In genomic region chr13:99448278-99448677, GRCm38 (mm10) we compare ENCODE assay signal across 20 mouse cellular contexts.
DNase-seq lines count a peak whose midpoint lies in the region; ATAC-seq lines count a peak whose summit lies in the region.
"Had no signal": no experiment of that assay in that cellular context is flagged by ENCODE, and none has a peak within 500 bp of the region (broad histone marks: within the 10 kb centered on the region; RNA-seq: fewer than 3 reads in every experiment).

No protein-coding gene starts in this region.

- no peak overlapping the region for H3K4me3 ChIP-seq in midbrain, embryonic 11.5 days (ENCODE audit: low read depth, low read length)
- no peak overlapping the region for H3K4me3 ChIP-seq in midbrain, embryonic 16.5 days (ENCODE audit: low read depth, low read length)
- no peak overlapping the region for H3K4me3 ChIP-seq in hindbrain, embryonic 14.5 days (replicated peaks; ENCODE audit: low read length)
- H3K4me3 ChIP-seq: limb, embryonic 15.5 days; neural tube, embryonic 12.5 days had no signal

- no peak overlapping the region for H3K9ac ChIP-seq in midbrain, embryonic 11.5 days (ENCODE audit: low read length)
- H3K9ac ChIP-seq in midbrain, embryonic 16.5 days (ENCODE audit: low read depth, low read length): no peak overlapping the region
- H3K9ac ChIP-seq in hindbrain, embryonic 14.5 days: no peak overlapping the region
- H3K9ac ChIP-seq: limb, embryonic 15.5 days; neural tube, embryonic 12.5 days had no signal

- H3K4me2 ChIP-seq in midbrain, embryonic 11.5 days: no peak overlapping the region
- H3K4me2 ChIP-seq in midbrain, embryonic 16.5 days (ENCODE audit: low read length): no peak overlapping the region
- H3K4me2 ChIP-seq in hindbrain, embryonic 14.5 days (replicated peaks): 0 out of 2 replicates have a peak overlapping the region, but pooled peaks have one; percentile 39
- H3K4me2 ChIP-seq: limb, embryonic 15.5 days had no signal

- DNase-seq in embryo, embryonic 9.5 days (ENCODE audit: extremely low spot score): peak; percentile 20
- DNase-seq in embryo, embryonic 10 days (ENCODE audit: low spot score): no peak
- DNase-seq in midbrain, embryonic 11.5 days (ENCODE audit: low spot score, missing footprints): peak; percentile 91
- DNase-seq in hindbrain, embryonic 14.5 days (ENCODE audit: low spot score): no peak
- DNase-seq in thymus, postnatal 4 days: no peak
- no peak for DNase-seq in adrenal gland, postnatal 36 days
- no peak for DNase-seq in kidney, postnatal 36 days
- DNase-seq: cerebellum, postnatal 10 days; gastrocnemius, postnatal 14 days; heart, postnatal 10 days; kidney, adult 8-10 months; kidney, postnatal 25 days; lung, postnatal 10 days; right cerebral cortex, postnatal 25 days had no signal

- H3K27ac ChIP-seq in midbrain, embryonic 11.5 days (ENCODE audit: low read depth, low read length): peak overlapping the region; percentile 94
- H3K27ac ChIP-seq in midbrain, embryonic 16.5 days (ENCODE audit: low read length): no peak overlapping the region
- peak overlapping the region; percentile 53; the same call in 1 of the 2 replicates for H3K27ac ChIP-seq in hindbrain, embryonic 14.5 days
- H3K27ac ChIP-seq: limb, embryonic 15.5 days; stomach, postnatal 0 days had no signal

- ATAC-seq in midbrain, embryonic 11.5 days (ENCODE audit: low FRiP score): no peak
- no peak for ATAC-seq in midbrain, embryonic 16.5 days
- no peak for ATAC-seq in hindbrain, embryonic 14.5 days (ENCODE audit: low FRiP score)
- ATAC-seq: CD4-positive, CD25-positive, alpha-beta regulatory T cell, adult 4 months had no signal

- H3K36me3 ChIP-seq in midbrain, embryonic 11.5 days (ENCODE audit: control insufficient read depth, insufficient read depth, low read length): peaks cover 2% of the 10 kb centered on the region; the same call in 1 of the 2 replicates
- H3K36me3 ChIP-seq in midbrain, embryonic 16.5 days (ENCODE audit: control insufficient read depth, insufficient read depth, low read length): no peaks in the 10 kb centered on the region
- no peaks in the 10 kb centered on the region for H3K36me3 ChIP-seq in hindbrain, embryonic 14.5 days (replicated peaks; ENCODE audit: control insufficient read depth, insufficient read depth)
- H3K36me3 ChIP-seq: G1E; limb, embryonic 15.5 days had no signal

- H3K9me3 ChIP-seq in midbrain, embryonic 11.5 days (ENCODE audit: control insufficient read depth, low read length): no peaks in the 10 kb centered on the region
- no peaks in the 10 kb centered on the region for H3K9me3 ChIP-seq in midbrain, embryonic 16.5 days (replicated peaks; ENCODE audit: control insufficient read depth, low read length, poor library complexity, severe bottlenecking)
- H3K9me3 ChIP-seq in hindbrain, embryonic 14.5 days (ENCODE audit: control insufficient read depth, low read length): no peaks in the 10 kb centered on the region
- H3K9me3 ChIP-seq: G1E; limb, embryonic 15.5 days; neural tube, embryonic 12.5 days had no signal

- H3K4me1 ChIP-seq in midbrain, embryonic 11.5 days (ENCODE audit: control insufficient read depth, insufficient read depth, low read length): peaks cover 51% of the 10 kb centered on the region
- peaks cover 74% of the 10 kb centered on the region for H3K4me1 ChIP-seq in midbrain, embryonic 16.5 days (ENCODE audit: control insufficient read depth, insufficient read depth, low read length)
- H3K4me1 ChIP-seq in hindbrain, embryonic 14.5 days (replicated peaks; ENCODE audit: control insufficient read depth, insufficient read depth, low read length): peaks cover 73% of the 10 kb centered on the region

- no peaks in the 10 kb centered on the region for H3K27me3 ChIP-seq in midbrain, embryonic 11.5 days (ENCODE audit: control insufficient read depth, insufficient read depth, low read length)
- H3K27me3 ChIP-seq in midbrain, embryonic 16.5 days (ENCODE audit: control insufficient read depth, insufficient read depth, low read depth, low read length): no peaks in the 10 kb centered on the region
- H3K27me3 ChIP-seq in hindbrain, embryonic 14.5 days (ENCODE audit: control insufficient read depth, insufficient read depth, low read length): no peaks in the 10 kb centered on the region
- H3K27me3 ChIP-seq: limb, embryonic 15.5 days; neural tube, embryonic 12.5 days had no signal

- WGBS in midbrain, embryonic 11.5 days: 37% methylated on average over 4 of the region's 4 CpGs
- WGBS in midbrain, embryonic 16.5 days: 26% methylated on average over 4 of the region's 4 CpGs
- 25% methylated on average over 4 of the region's 4 CpGs for WGBS in hindbrain, embryonic 14.5 days

Comparison
In these comparisons a context has a peak if more than half of its experiments do, and no peak if none do; other contexts are left out.
1. DNase-seq: peak in embryo, embryonic 9.5 days (single experiment) and midbrain, embryonic 11.5 days (single experiment); none in embryo, embryonic 10 days (single experiment), hindbrain, embryonic 14.5 days (single experiment), thymus, postnatal 4 days (single experiment), adrenal gland, postnatal 36 days (0 of 2) and kidney, postnatal 36 days (0 of 2).